Mouse (Mus musculus): ENCODE measurements around the gene Isg20l2.

Isg20l2 gene

GRCm38 (mm10) chr3:87947056-87947810 is 17.1 kb downstream of the Isg20l2 start:
- DNase-seq (ENCODE audit: low spot score in 2 of 2): no peak

GRCm38 (mm10) chr3:87947811-87948199 is 17.7 kb downstream of the Isg20l2 start:
- no peak for DNase-seq (ENCODE audit: low spot score in 2 of 2)

GRCm38 (mm10) chr3:87948378-87949265 is 18.5 kb downstream of the Isg20l2 start, which contains the start of gene Crabp2:
TSS of gene Crabp2 (plus strand) at chr3:87948666.
- no peak for DNase-seq (ENCODE audit: low spot score in 2 of 2)

GRCm38 (mm10) chr3:87949266-87949954 is 19.3 kb downstream of the Isg20l2 start:
- DNase-seq (ENCODE audit: low spot score in 2 of 2): no peak

DNA sequence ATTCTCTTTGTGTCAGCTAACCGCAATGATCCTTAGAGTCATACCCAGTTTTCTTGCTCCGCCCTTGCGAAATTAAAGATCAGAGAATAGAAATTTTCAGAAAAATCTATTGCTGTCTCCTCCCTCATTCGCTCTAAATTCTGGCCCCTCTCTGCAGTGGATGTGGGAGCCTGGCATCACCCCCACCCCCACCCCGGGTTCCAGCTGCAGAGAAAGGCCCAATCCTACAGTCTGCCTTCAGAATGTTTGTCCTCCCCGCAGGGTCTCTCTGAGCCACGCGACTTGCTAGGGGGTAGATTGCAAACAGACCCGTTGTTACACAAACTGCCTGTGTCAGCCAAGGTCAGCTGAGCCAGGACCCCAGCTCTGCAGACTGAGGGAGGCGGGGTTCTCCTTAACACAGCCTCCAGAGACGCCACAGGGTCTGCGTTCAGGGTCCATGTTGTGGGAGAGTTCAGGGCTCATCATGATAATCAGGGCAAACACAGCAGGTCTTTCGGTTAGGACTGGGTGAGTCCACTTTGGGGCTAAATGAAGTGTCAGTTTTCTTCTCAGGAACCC is 19.9 kb downstream of the Isg20l2 start:
- DNase-seq (ENCODE audit: low spot score in 2 of 2): no peak

DNA sequence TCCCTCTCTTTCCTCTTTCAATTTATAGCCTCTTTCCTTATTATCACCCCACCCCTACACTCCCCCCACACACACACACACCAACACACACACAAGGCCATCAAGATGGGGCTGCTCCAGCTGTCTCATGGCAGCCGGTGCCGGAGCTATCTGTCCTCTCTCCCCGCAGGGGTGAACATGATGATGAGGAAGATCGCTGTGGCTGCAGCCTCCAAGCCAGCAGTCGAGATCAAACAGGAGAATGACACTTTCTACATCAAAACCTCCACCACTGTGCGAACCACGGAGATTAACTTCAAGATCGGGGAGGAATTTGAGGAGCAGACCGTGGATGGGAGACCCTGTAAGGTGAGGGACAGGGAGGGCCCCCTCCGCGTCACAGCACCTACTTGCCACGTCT is 21.8 kb downstream of the Isg20l2 start:
- no peak for DNase-seq (ENCODE audit: low spot score in 2 of 2)

DNA sequence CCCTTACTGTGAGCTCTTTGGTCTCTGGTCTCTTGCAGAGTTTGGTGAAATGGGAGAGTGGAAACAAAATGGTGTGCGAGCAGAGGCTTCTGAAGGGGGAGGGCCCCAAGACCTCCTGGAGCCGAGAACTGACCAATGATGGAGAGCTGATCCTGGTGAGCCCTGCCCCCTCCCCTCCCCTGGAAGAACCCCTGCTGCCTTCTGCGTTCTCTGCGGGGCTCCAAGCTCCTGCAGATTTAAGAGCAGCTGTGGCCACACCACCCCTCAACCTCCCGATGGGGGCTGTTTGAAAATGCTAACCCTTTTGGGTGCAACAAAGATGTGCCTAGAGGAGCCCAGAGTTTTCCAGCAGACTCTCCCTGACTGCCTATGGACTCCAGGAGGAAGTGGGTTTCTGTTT is 22.3 kb downstream of the Isg20l2 start:
- no peak for DNase-seq (ENCODE audit: low spot score in 2 of 2)

GRCm38 (mm10) chr3:87958056-87958455 is 27.9 kb downstream of the Isg20l2 start:
- DNase-seq (ENCODE audit: low spot score in 2 of 2): no peak

DNA sequence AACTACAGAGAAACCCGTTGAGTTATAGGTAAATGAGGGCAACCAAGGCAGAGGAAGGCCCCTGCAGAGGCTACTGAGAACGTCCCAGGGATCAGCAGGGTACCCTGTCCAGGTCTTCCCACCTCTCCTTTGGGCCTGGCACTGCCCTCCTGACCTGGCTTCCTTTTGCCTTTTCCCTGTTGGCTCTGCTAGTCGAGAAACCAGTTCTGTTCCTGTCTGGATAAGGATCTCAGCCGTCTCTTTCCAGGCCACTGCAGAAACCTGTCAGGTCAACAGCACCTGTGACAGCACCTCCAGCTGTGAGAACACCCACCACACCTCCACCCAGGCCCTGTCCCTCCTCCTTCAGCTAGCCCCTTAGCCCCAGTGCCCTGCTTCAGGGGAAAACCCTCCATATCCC is 28.4 kb downstream of the Isg20l2 start:
- DNase-seq (ENCODE audit: low spot score in 2 of 2): no peak

DNA sequence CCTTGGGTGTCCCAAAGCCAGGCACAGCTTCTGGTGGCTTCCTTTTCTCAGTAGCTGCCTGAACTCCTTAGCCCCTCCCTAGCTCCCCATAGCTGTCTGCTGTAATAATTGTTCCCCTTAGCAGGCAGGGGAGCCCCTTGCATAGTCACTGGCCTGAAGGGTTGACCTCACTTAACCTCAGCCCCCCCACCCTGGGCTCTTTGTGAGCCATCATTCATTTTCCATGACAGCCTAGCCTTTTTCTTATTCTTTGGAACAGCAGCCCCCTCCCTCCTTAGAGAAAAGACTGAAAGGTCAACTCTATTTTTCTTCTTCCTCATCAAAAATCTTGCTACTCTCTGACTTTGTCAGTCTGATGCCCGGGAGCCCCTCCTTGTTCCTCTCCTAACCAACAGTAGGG is 28.9 kb downstream of the Isg20l2 start:
- no peak for DNase-seq (ENCODE audit: low spot score in 2 of 2)

- no peak for DNase-seq (ENCODE audit: low spot score in 2 of 2)
These were observed 29.3 kb downstream of the Isg20l2 start for GRCm38 (mm10) chr3:87959371-87959770.

GRCm38 (mm10) chr3:87960191-87960585 is 30.1 kb downstream of the Isg20l2 start:
- no peak for DNase-seq (ENCODE audit: low spot score in 2 of 2)

- DNase-seq (ENCODE audit: low spot score in 2 of 2): peak; percentile 75
These were observed 30.6 kb downstream of the Isg20l2 start for GRCm38 (mm10) chr3:87960586-87961191.

GRCm38 (mm10) chr3:87970184-87970938 is 40.2 kb downstream of the Isg20l2 start:
- peak; percentile 62 to 68 for DNase-seq (ENCODE audit: low spot score in 2 of 2)

GRCm38 (mm10) chr3:87970939-87971488 is 40.9 kb downstream of the Isg20l2 start, which contains the start of gene Nes:
TSS of gene Nes (plus strand) at chr3:87971078.
- no peak for DNase-seq (ENCODE audit: low spot score in 2 of 2)

GRCm38 (mm10) chr3:87971489-87972202 is 41.5 kb downstream of the Isg20l2 start:
- DNase-seq (ENCODE audit: low spot score in 2 of 2): no peak

DNA sequence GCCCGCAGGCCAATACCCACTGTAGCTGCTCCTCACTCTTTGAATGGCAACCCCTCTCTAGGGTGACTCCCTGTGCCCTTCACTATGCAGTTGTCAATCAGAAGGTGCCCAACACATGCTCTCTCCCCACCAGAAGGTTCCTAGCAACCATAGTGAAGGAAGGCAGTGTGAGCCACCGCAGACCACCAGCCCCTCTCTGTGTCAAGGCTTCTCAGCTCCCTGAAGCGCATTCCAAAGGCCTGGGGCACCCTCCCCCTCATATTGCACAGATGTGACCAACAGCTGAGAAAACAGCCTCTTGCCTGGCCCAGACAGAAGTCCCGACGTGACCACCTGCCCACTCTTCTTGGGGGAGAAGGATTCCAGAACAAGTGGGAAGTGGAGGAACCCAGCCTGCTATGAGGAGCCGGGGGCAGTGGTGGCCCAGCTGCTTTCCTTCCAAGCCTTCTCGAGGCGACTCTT is 42.1 kb downstream of the Isg20l2 start:
- no peak for DNase-seq (ENCODE audit: low spot score in 2 of 2)

DNA sequence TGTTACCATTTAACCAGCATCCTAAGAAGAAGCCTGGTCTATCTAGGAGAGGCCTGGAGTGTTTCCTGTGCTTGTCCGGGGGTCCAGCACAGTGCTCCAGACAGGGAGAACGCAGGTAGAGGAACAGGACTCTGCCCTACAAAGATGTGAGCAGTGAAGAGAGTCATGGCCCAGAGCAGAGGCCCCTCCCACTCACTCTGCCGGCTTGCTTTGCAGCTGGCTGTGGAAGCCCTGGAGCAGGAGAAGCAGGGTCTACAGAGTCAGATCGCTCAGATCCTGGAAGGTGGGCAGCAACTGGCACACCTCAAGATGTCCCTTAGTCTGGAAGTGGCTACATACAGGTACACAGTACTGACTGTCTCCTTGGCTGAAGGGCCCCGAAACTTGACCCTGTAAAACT is 42.7 kb downstream of the Isg20l2 start:
- no peak for DNase-seq (ENCODE audit: low spot score in 2 of 2)

- no peak for DNase-seq (ENCODE audit: low spot score in 2 of 2)
These were observed 43.7 kb downstream of the Isg20l2 start for GRCm38 (mm10) chr3:87973593-87974380.
